Mouse (Mus musculus) liver, postnatal 0 days (tissue): ENCODE data around the gene Trim50.

Experiments
- CTCF ChIP-seq: sonication (generic); IDR thresholded peaks from 2 replicates; pipeline ENCODE4 v1.5.1; 2016; ENCODE audit warnings: antibody characterized with exemption, low read depth
- EP300 ChIP-seq: IDR thresholded peaks from 2 replicates; pipeline ENCODE4 v1.6.1; 2016; ENCODE audit warnings: antibody characterized with exemption, low read depth, mild to moderate bottlenecking

DNA sequence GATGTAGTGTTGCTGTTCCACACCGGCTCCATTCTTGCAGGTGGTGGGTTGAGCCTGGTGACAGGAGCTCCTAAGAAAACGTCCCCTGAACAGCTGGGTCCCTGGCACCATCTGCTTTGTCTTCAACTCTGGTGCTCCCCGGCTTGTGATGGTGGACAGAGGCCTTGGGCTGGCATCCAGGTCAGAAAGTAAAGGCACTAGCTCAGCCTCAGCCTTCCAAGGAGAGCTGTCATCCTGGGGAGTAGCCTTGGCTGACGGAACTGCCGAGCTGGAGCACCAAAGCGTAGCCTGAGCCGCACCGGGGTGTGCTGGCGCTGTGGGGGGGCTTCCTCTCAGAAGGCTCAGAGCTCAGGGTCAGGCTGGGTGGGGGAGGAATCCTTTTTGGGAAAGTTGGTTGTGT, 57.2 kb downstream of the Trim50 start:
- TF ChIP-seq EP300 (no peak), CTCF (no peak)
